Mouse (Mus musculus): ENCODE data around the gene Frrs1. TPM values are rescaled to one million over a fixed set of nuclear protein-coding genes. Genes with fewer than 3 reads are reported as not detected.

Gene Frrs1
- polyA plus RNA-seq, 3 experiments from 2014 or later: 11.5 to 44.9 (median 39.7) TPM

GRCm38 (mm10) chr3:116848936-116849335 is 10.3 kb upstream of the Frrs1 start:
- no peak for ATAC-seq

- no peak for ATAC-seq
Measured at GRCm38 (mm10) chr3:116850376-116850775, 8.9 kb upstream of the Frrs1 start.

- ATAC-seq: no peak
Measured at GRCm38 (mm10) chr3:116852421-116852820, 6.8 kb upstream of the Frrs1 start.

GRCm38 (mm10) chr3:116857611-116858010 is 1.7 kb upstream of the Frrs1 start:
- ATAC-seq: no peak

- no peak for ATAC-seq
Measured at GRCm38 (mm10) chr3:116859752-116860151, 488 bp downstream of the Frrs1 start.

GRCm38 (mm10) chr3:116860333-116861222 is 1.3 kb downstream of the Frrs1 start:
- no peak for ATAC-seq

GRCm38 (mm10) chr3:116861223-116861539 is 1.9 kb downstream of the Frrs1 start:
- ATAC-seq: peak; percentile 35

GRCm38 (mm10) chr3:116861540-116862067 is 2.3 kb downstream of the Frrs1 start:
- peak; percentile 95 for ATAC-seq

- no peak for ATAC-seq
Measured at GRCm38 (mm10) chr3:116862621-116863020, 3.4 kb downstream of the Frrs1 start.

- no peak for ATAC-seq
Measured at GRCm38 (mm10) chr3:116864421-116864820, 5.2 kb downstream of the Frrs1 start.

- no peak for ATAC-seq
Measured at GRCm38 (mm10) chr3:116865199-116865636, 6.0 kb downstream of the Frrs1 start.

- ATAC-seq: no peak
Measured at GRCm38 (mm10) chr3:116870372-116870771, 11.1 kb downstream of the Frrs1 start.

GRCm38 (mm10) chr3:116882221-116882960 is 23.1 kb downstream of the Frrs1 start:
- ATAC-seq: no peak

- ATAC-seq: no peak
Measured at GRCm38 (mm10) chr3:116884941-116885340, 25.7 kb downstream of the Frrs1 start.

GRCm38 (mm10) chr3:116889358-116889757 is 30.1 kb downstream of the Frrs1 start:
- ATAC-seq: no peak

- no peak for ATAC-seq
Measured at GRCm38 (mm10) chr3:116890576-116890975, 31.3 kb downstream of the Frrs1 start.

- no peak for ATAC-seq
Measured at GRCm38 (mm10) chr3:116891436-116892205, 32.4 kb downstream of the Frrs1 start.

GRCm38 (mm10) chr3:116892206-116892563 is 32.9 kb downstream of the Frrs1 start:
- no peak for ATAC-seq

GRCm38 (mm10) chr3:116892872-116893271 is 33.6 kb downstream of the Frrs1 start:
- no peak for ATAC-seq

GRCm38 (mm10) chr3:116904158-116904557 is 44.9 kb downstream of the Frrs1 start:
- no peak for ATAC-seq

GRCm38 (mm10) chr3:116905898-116906297 is 46.6 kb downstream of the Frrs1 start:
- ATAC-seq: no peak

- no peak for ATAC-seq
Measured at GRCm38 (mm10) chr3:116906596-116906995, 47.3 kb downstream of the Frrs1 start.

GRCm38 (mm10) chr3:116914374-116914773 is 55.1 kb downstream of the Frrs1 start:
- no peak for ATAC-seq

Data from inflammation-experienced regulatory T-cells, adult 6 months (primary cell).